Mouse (Mus musculus) liver, embryonic 14.5 days (tissue): Measurements from ENCODE around the gene Parvb.

ENCODE experiments used
- CTCF ChIP-seq: IDR thresholded peaks from 2 replicates; pipeline ENCODE4 v1.5.1; 2016; ENCODE audit warnings: antibody characterized with exemption, low read depth, control low read depth
- EP300 ChIP-seq: IDR thresholded peaks from 2 replicates; pipeline ENCODE4 v1.6.1; 2016; ENCODE audit warnings: antibody characterized with exemption, low read depth

DNA sequence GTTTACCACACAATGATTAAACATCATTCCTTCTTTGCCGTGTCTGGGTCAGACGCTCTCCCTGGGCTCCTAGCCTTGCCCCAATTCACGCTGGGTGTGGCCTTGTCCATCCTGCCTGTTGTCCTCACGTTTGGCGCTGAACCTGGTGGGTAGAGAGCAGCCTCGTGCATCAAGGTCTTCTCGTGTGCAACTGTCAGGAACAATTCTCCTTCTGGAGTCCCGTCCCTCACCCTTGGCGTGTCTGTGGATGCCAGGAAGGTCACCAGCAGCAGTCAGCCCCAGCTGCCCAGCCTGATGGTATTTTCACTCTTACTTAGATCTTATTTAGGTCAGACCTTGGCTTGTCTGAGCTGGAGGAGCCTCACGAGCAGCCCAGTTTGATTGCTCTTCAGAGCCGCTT is 33.3 kb downstream of the Parvb start:
- TF ChIP-seq CTCF (no peak), EP300 (no peak)
